Mouse (Mus musculus) cerebellum, adult 2 months (tissue): ENCODE results near the gene Pcgf6.
A peak's percentile ranks its signal among the peaks of the same experiment; 100 is the strongest.

ENCODE experiments used
- CTCF ChIP-seq: fragments of 200-500 bp; IDR thresholded peaks from 2 replicates; pipeline ENCODE4 v1.5.1; 2011; ENCODE audit warnings: low read depth, mild to moderate bottlenecking, control low read depth, low read length, moderate library complexity, borderline replicate concordance; ENCODE audit not compliant: insufficient read depth
- POLR2A ChIP-seq: fragments of 200-500 bp; IDR thresholded peaks from 2 replicates; pipeline ENCODE4 v1.6.1; 2011; ENCODE audit warnings: low read length, control low read depth, borderline replicate concordance; ENCODE audit not compliant: insufficient read depth

- TF ChIP-seq CTCF, result no peak
- TF ChIP-seq POLR2A, result peak; percentile 30; the same call in 1 of the 2 replicates
These were observed 17.4 kb upstream of the Pcgf6 start for GRCm38 (mm10) chr19:47067924-47068611.
